In the genomic region with DNA sequence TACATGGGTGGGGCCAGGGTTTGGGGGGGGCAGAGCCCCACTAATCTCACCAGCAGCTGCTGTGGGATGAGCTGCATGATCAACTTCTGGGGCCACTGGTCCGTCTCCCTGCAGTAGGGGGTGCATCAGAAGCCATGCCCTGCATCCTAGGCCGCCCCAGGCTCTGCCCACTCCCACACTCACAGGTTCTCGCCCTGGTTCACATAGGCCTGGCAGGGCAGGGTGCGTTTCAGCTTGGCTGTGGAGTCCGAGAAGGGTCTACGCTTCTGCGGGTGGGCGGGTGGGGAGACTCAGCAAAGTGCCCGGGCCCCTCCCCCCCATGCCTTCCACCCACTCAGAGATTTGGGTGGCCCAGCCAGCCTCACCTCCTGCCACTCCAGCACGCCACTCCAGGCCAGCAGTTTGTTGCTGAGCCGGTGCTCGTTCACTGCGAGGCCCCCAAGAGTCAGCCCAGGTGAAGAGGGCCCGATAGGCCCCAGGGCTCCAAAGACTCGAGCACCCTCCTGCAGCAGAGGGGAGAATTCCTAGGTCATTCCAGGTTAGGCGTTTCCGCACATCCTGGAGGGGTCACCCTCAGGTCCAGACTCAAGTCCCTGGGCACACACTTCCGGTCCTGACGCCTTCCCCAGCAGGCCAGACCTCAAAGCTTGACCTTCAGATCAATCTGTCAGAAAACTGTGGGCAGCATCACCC, we compare ENCODE assay signal across 8 mouse cellular contexts. TPM values are rescaled to one million over a fixed set of nuclear protein-coding genes. Genes with fewer than 3 reads are reported as not detected.
DNase-seq lines count a peak whose midpoint lies in the region; ATAC-seq lines count a peak whose summit lies in the region.

No protein-coding gene starts in this region.

- ATAC-seq in heart, embryonic 14.5 days (ENCODE audit: insufficient number of reproducible peaks, insufficient read depth, low FRiP score, low read depth) = no peak
- ATAC-seq in embryonic facial prominence, embryonic 13.5 days (ENCODE audit: insufficient number of reproducible peaks, insufficient read depth, low FRiP score, low TSS enrichment, low read depth) = no peak
- no peak for ATAC-seq in hindbrain, embryonic 14.5 days (ENCODE audit: low FRiP score)
- ATAC-seq in midbrain, embryonic 15.5 days (replicated peaks) = no peak

- peak overlapping the region; percentile 79 to 100; a peak in 3 of 4 replicates for H3K27ac ChIP-seq in heart, embryonic 14.5 days (replicated peaks in 1 of 2; ENCODE audit: control insufficient read depth in 1 of 2, insufficient read depth in 1 of 2, low read depth in 2 of 2, low read length in 2 of 2)
- peak overlapping the region; percentile 100; the same call in 1 of the 2 replicates for H3K27ac ChIP-seq in embryonic facial prominence, embryonic 13.5 days
- no peak overlapping the region for H3K27ac ChIP-seq in hindbrain, embryonic 14.5 days
- 0 out of 2 replicates have a peak overlapping the region, but pooled peaks have one; percentile 8 for H3K27ac ChIP-seq in midbrain, embryonic 15.5 days

- H3K36me3 ChIP-seq in heart, embryonic 14.5 days (ENCODE audit: control insufficient read depth, insufficient read depth, low read length) = peaks cover 45% of the 10 kb centered on the region
- peaks cover 45% of the 10 kb centered on the region for H3K36me3 ChIP-seq in embryonic facial prominence, embryonic 13.5 days
- peaks cover 48% of the 10 kb centered on the region for H3K36me3 ChIP-seq in hindbrain, embryonic 14.5 days (replicated peaks; ENCODE audit: control insufficient read depth, insufficient read depth)
- peaks cover 24% of the 10 kb centered on the region for H3K36me3 ChIP-seq in midbrain, embryonic 15.5 days (replicated peaks)

- peak overlapping the region; percentile 77 to 95; a peak in 3 of 4 replicates for H3K4me3 ChIP-seq in heart, embryonic 14.5 days (ENCODE audit: control insufficient read depth in 1 of 2, insufficient read depth in 1 of 2, low read depth in 1 of 2, low read length in 2 of 2)
- peak overlapping the region; percentile 92 for H3K4me3 ChIP-seq in embryonic facial prominence, embryonic 13.5 days
- peak overlapping the region; percentile 96 for H3K4me3 ChIP-seq in hindbrain, embryonic 14.5 days (replicated peaks; ENCODE audit: low read length)
- peak overlapping the region; percentile 93 for H3K4me3 ChIP-seq in midbrain, embryonic 15.5 days

- 64% methylated on average over 19 of the region's 19 CpGs for WGBS in heart, embryonic 14.5 days
- 67% methylated on average over 19 of the region's 19 CpGs for WGBS in embryonic facial prominence, embryonic 13.5 days
- WGBS in hindbrain, embryonic 14.5 days = 67% methylated on average over 18 of the region's 19 CpGs
- 72% methylated on average over 19 of the region's 19 CpGs for WGBS in midbrain, embryonic 15.5 days

- H3K4me2 ChIP-seq in heart, embryonic 14.5 days (ENCODE audit: low read length) = peak overlapping the region; percentile 92
- H3K4me2 ChIP-seq in embryonic facial prominence, embryonic 13.5 days = peak overlapping the region; percentile 94
- peak overlapping the region; percentile 89 for H3K4me2 ChIP-seq in hindbrain, embryonic 14.5 days (replicated peaks)
- H3K4me2 ChIP-seq in midbrain, embryonic 15.5 days = peak overlapping the region; percentile 82

- no peak for DNase-seq in heart, adult 18-20 months
- DNase-seq in hindbrain, embryonic 14.5 days (ENCODE audit: low spot score) = no peak
- no peak for DNase-seq in adipocyte (ENCODE audit: low spot score)
- no peak for DNase-seq in testis, postnatal 14 days (ENCODE audit: low spot score)
- no peak for DNase-seq in thymus, adult 18-20 months

- peak overlapping the region; percentile 97 for H3K9ac ChIP-seq in heart, embryonic 14.5 days (ENCODE audit: low read length)
- H3K9ac ChIP-seq in embryonic facial prominence, embryonic 13.5 days = peak overlapping the region; percentile 100
- H3K9ac ChIP-seq in hindbrain, embryonic 14.5 days = peak overlapping the region; percentile 100
- peak overlapping the region; percentile 99 for H3K9ac ChIP-seq in midbrain, embryonic 15.5 days

- no peaks in the 10 kb centered on the region for H3K27me3 ChIP-seq in heart, embryonic 14.5 days (ENCODE audit: control insufficient read depth, insufficient read depth, low read length)
- no peaks in the 10 kb centered on the region for H3K27me3 ChIP-seq in embryonic facial prominence, embryonic 13.5 days
- H3K27me3 ChIP-seq in hindbrain, embryonic 14.5 days (ENCODE audit: control insufficient read depth, insufficient read depth, low read length) = no peaks in the 10 kb centered on the region
- H3K27me3 ChIP-seq in midbrain, embryonic 15.5 days (replicated peaks) = no peaks in the 10 kb centered on the region

- H3K9me3 ChIP-seq in heart, embryonic 14.5 days (ENCODE audit: control insufficient read depth, low read length) = no peaks in the 10 kb centered on the region
- no peaks in the 10 kb centered on the region for H3K9me3 ChIP-seq in embryonic facial prominence, embryonic 13.5 days
- H3K9me3 ChIP-seq in hindbrain, embryonic 14.5 days (ENCODE audit: control insufficient read depth, low read length) = no peaks in the 10 kb centered on the region
- H3K9me3 ChIP-seq in midbrain, embryonic 15.5 days = no peaks in the 10 kb centered on the region

- H3K4me1 ChIP-seq in heart, embryonic 14.5 days (ENCODE audit: control insufficient read depth in 2 of 2, insufficient read depth in 2 of 2, low read length in 2 of 2) = peaks cover 40 to 56% of the 10 kb centered on the region in 2 experiments
- H3K4me1 ChIP-seq in embryonic facial prominence, embryonic 13.5 days = peaks cover 43% of the 10 kb centered on the region
- H3K4me1 ChIP-seq in hindbrain, embryonic 14.5 days (replicated peaks; ENCODE audit: control insufficient read depth, insufficient read depth, low read length) = peaks cover 37% of the 10 kb centered on the region
- H3K4me1 ChIP-seq in midbrain, embryonic 15.5 days = peaks cover 44% of the 10 kb centered on the region

RNA-seq across cellular contexts. Expression of a gene that starts 2.4 kb away (rescaled TPM):
- polyA plus RNA-seq in heart, embryonic 14.5 days (2014; fragmentation: Nextera tagmentation; extraction: Ambion mirVana) = 279 and 310 TPM in 2 replicates
- total RNA-seq in heart, adult 18-20 months (2021) = 100 to 1,000 TPM; 173 to 184 TPM
- polyA plus RNA-seq in embryonic facial prominence, embryonic 13.5 days (2015; fragmentation: Nextera tagmentation; extraction: Ambion mirVana) = 469 and 526 TPM in 2 replicates
- polyA plus RNA-seq in hindbrain, embryonic 14.5 days (2014; fragmentation: Nextera tagmentation; extraction: Ambion mirVana) = 430 and 454 TPM in 2 replicates
- polyA plus RNA-seq in midbrain, embryonic 15.5 days (2015; fragmentation: Nextera tagmentation; extraction: Ambion mirVana) = 517 and 553 TPM in 2 replicates

RNA-seq across cellular contexts. Expression of a gene that starts 10.2 kb away (rescaled TPM):
- polyA plus RNA-seq in heart, embryonic 14.5 days (2014; fragmentation: Nextera tagmentation; extraction: Ambion mirVana) = 19.4 and 22.7 TPM in 2 replicates
- 10 to 100 TPM; 16.5 to 19.4 TPM for total RNA-seq in heart, adult 18-20 months (2021)
- 30.0 and 30.7 TPM in 2 replicates for polyA plus RNA-seq in embryonic facial prominence, embryonic 13.5 days (2015; fragmentation: Nextera tagmentation; extraction: Ambion mirVana)
- polyA plus RNA-seq in hindbrain, embryonic 14.5 days (2014; fragmentation: Nextera tagmentation; extraction: Ambion mirVana) = 23.4 and 26.5 TPM in 2 replicates
- 30.5 and 32.8 TPM in 2 replicates for polyA plus RNA-seq in midbrain, embryonic 15.5 days (2015; fragmentation: Nextera tagmentation; extraction: Ambion mirVana)

RNA-seq across cellular contexts. Expression of a gene that starts 18.3 kb away (rescaled TPM):
- 44.5 and 53.5 TPM in 2 replicates for polyA plus RNA-seq in heart, embryonic 14.5 days (2014; fragmentation: Nextera tagmentation; extraction: Ambion mirVana)
- 10 to 100 TPM; 36.7 to 57.6 TPM for total RNA-seq in heart, adult 18-20 months (2021)
- 83.1 and 91.0 TPM in 2 replicates for polyA plus RNA-seq in embryonic facial prominence, embryonic 13.5 days (2015; fragmentation: Nextera tagmentation; extraction: Ambion mirVana)
- 98.5 and 104 TPM in 2 replicates for polyA plus RNA-seq in hindbrain, embryonic 14.5 days (2014; fragmentation: Nextera tagmentation; extraction: Ambion mirVana)
- 121 and 122 TPM in 2 replicates for polyA plus RNA-seq in midbrain, embryonic 15.5 days (2015; fragmentation: Nextera tagmentation; extraction: Ambion mirVana)

RNA-seq across cellular contexts. Expression of a gene that starts 18.4 kb away (rescaled TPM):
- polyA plus RNA-seq in heart, embryonic 14.5 days (2014; fragmentation: Nextera tagmentation; extraction: Ambion mirVana) = 33.4 and 61.6 TPM in 2 replicates
- 10 to 100 TPM; 65.1 to 67.1 TPM for total RNA-seq in heart, adult 18-20 months (2021)
- polyA plus RNA-seq in embryonic facial prominence, embryonic 13.5 days (2015; fragmentation: Nextera tagmentation; extraction: Ambion mirVana) = 104 and 110 TPM in 2 replicates
- polyA plus RNA-seq in hindbrain, embryonic 14.5 days (2014; fragmentation: Nextera tagmentation; extraction: Ambion mirVana) = 57.6 and 59.1 TPM in 2 replicates
- polyA plus RNA-seq in midbrain, embryonic 15.5 days (2015; fragmentation: Nextera tagmentation; extraction: Ambion mirVana) = 89.7 and 91.1 TPM in 2 replicates

RNA-seq across cellular contexts. Expression of a gene that starts 25.4 kb away (rescaled TPM):
- polyA plus RNA-seq in heart, embryonic 14.5 days (2014; fragmentation: Nextera tagmentation; extraction: Ambion mirVana) = 52.6 and 59.5 TPM in 2 replicates
- total RNA-seq in heart, adult 18-20 months (2021) = 10 to 100 TPM; 75.9 to 79.8 TPM
- 107 and 111 TPM in 2 replicates for polyA plus RNA-seq in embryonic facial prominence, embryonic 13.5 days (2015; fragmentation: Nextera tagmentation; extraction: Ambion mirVana)
- 87.5 and 90.6 TPM in 2 replicates for polyA plus RNA-seq in hindbrain, embryonic 14.5 days (2014; fragmentation: Nextera tagmentation; extraction: Ambion mirVana)
- polyA plus RNA-seq in midbrain, embryonic 15.5 days (2015; fragmentation: Nextera tagmentation; extraction: Ambion mirVana) = 179 TPM in 2 replicates
